Mouse (Mus musculus) limb, embryonic 11.5 days (tissue): ENCODE data around the gene Efcab6. TPM values are rescaled to one million over a fixed set of nuclear protein-coding genes. Genes with fewer than 3 reads are reported as not detected.
"Not testable (repeated sequence)": the region's sequence is repeated elsewhere in the genome, so short reads cannot be mapped to it uniquely, and the experiment has no call there.

Experiments
- ATAC-seq: fragments of 200-750 bp; cut with Nextera tagmentation; 2 replicates; pipeline ENCODE4 v1.8.0; 2017; ENCODE audit warnings: low read depth; ENCODE audit not compliant: insufficient number of reproducible peaks, low FRiP score, low TSS enrichment
- DNase-seq: peaks from one replicate; pipeline ENCODE4 v3.0.0-alpha.2; 2015; ENCODE audit warnings: low spot score
- H3K27ac ChIP-seq: fragments of 300-500 bp; sonication (generic); replicated peaks from 2 replicates; pipeline ENCODE4 v1.5.1; 2014; ENCODE audit warnings: low read depth, mild to moderate bottlenecking, low read length
- H3K27me3 ChIP-seq: fragments of 300-500 bp; sonication (generic); 2 replicates; pipeline ENCODE4 v1.6.1; 2014; ENCODE audit warnings: mild to moderate bottlenecking, low read length, mixed read lengths; ENCODE audit not compliant: control insufficient read depth, insufficient read depth
- H3K36me3 ChIP-seq: fragments of 300-500 bp; sonication (generic); 2 replicates; pipeline ENCODE4 v1.6.1; 2014; ENCODE audit warnings: mild to moderate bottlenecking, low read length, moderate library complexity, mixed read lengths; ENCODE audit not compliant: control insufficient read depth, insufficient read depth
- H3K4me1 ChIP-seq: fragments of 300-500 bp; sonication (generic); 2 replicates; pipeline ENCODE4 v1.6.1; 2014; ENCODE audit warnings: low read length, mixed read lengths; ENCODE audit not compliant: control insufficient read depth, insufficient read depth
- H3K4me2 ChIP-seq: fragments of 300-500 bp; sonication (generic); 2 replicates; pipeline ENCODE4 v1.6.1; 2014; ENCODE audit warnings: low read depth, mild to moderate bottlenecking, moderate library complexity; ENCODE audit not compliant: severe bottlenecking
- H3K4me3 ChIP-seq: fragments of 300-500 bp; sonication (generic); 2 replicates; pipeline ENCODE4 v1.5.1; 2014; ENCODE audit warnings: low read depth, low read length
- H3K9ac ChIP-seq: fragments of 300-500 bp; sonication (generic); 2 replicates; pipeline ENCODE4 v1.6.1; 2014; ENCODE audit warnings: mild to moderate bottlenecking, low read length
- H3K9me3 ChIP-seq: fragments of 300-500 bp; sonication (generic); 2 replicates; pipeline ENCODE4 v1.6.1; 2016; ENCODE audit warnings: low read length; ENCODE audit not compliant: control insufficient read depth
- WGBS: fragments of 180-500 bp; shearing (Covaris S2); extraction: QIAGEN DNeasy Blood & Tissue Kit; methylation state at CpG from one replicate; pipeline ENCODE4 v1.1.7; 2014; 5-methylcytosine and 5-hydroxymethylcytosine counted together
- polyA plus RNA-seq: library from polyadenylated mRNA; unstranded; fragments of >200 nt; fragmentation: Nextera tagmentation; extraction: Ambion mirVana; gene quantifications from 2 replicates; pipeline ENCODE4 v1.2.1, GENCODE M21; 2014

Efcab6 gene
- not detected in 2 replicates for polyA plus RNA-seq

GRCm38 (mm10) chr15:84065140-84065539 lies at the start of gene Efcab6:
Gene Efcab6, minus strand, starts transcription at chr15:84065379.
- DNase-seq = peak; percentile 52
- peak within 1 kb of the TSS; percentile 48 for H3K4me2 ChIP-seq
- ATAC-seq = no peak
- no peak within 1 kb of the TSS for H3K27ac ChIP-seq
- H3K9ac ChIP-seq = no peak within 1 kb of the TSS
- H3K4me1 ChIP-seq = peaks cover 3% of the 10 kb centered on the region; the same call in 1 of the 2 replicates
- H3K27me3 ChIP-seq = peaks cover 26% of the 10 kb centered on the region
- 2% methylated on average over 29 of the region's 29 CpGs for WGBS
- H3K36me3 ChIP-seq = no peaks in the 10 kb centered on the region
- H3K9me3 ChIP-seq = no peaks in the 10 kb centered on the region
- peak within 1 kb of the TSS; percentile 20 for H3K4me3 ChIP-seq

GRCm38 (mm10) chr15:84113873-84114272 lies 48.7 kb upstream of the Efcab6 start:
- no peaks in the 10 kb centered on the region for H3K27me3 ChIP-seq
- H3K4me1 ChIP-seq = no peaks in the 10 kb centered on the region
- DNase-seq (no peak), ATAC-seq (no peak)
- H3K4me2 ChIP-seq = no peak overlapping the region
- no peaks in the 10 kb centered on the region for H3K9me3 ChIP-seq
- H3K36me3 ChIP-seq = no peaks in the 10 kb centered on the region
- no peak overlapping the region for H3K27ac ChIP-seq
- no peak overlapping the region for H3K4me3 ChIP-seq
- H3K9ac ChIP-seq = no peak overlapping the region
- 78% methylated on average over 6 of the region's 6 CpGs for WGBS

- Histone ChIP-seq H3K4me1 (no peaks in the 10 kb centered on the region), H3K9me3 (no peaks in the 10 kb centered on the region)
Measured at GRCm38 (mm10) chr15:84108899-84109298, 43.7 kb upstream of the Efcab6 start.

GRCm38 (mm10) chr15:84105924-84106500 lies 40.8 kb upstream of the Efcab6 start:
- ATAC-seq (no peak), DNase-seq (no peak)
- 11% methylated on average over 12 of the region's 12 CpGs for WGBS
- Histone ChIP-seq H3K4me3 (peak overlapping the region; percentile 35), H3K27me3 (peaks cover 38% of the 10 kb centered on the region), H3K9ac (no peak overlapping the region), H3K27ac (no peak overlapping the region), H3K4me2 (peak overlapping the region; percentile 86), H3K4me1 (no peaks in the 10 kb centered on the region), H3K36me3 (no peaks in the 10 kb centered on the region), H3K9me3 (no peaks in the 10 kb centered on the region)

More at GRCm38 (mm10) chr15:84108899-84109298, 43.7 kb upstream of the Efcab6 start:
- no peak overlapping the region for H3K27ac ChIP-seq
- peaks cover 35% of the 10 kb centered on the region for H3K27me3 ChIP-seq
- no peak overlapping the region for H3K4me3 ChIP-seq
- ATAC-seq (no peak), DNase-seq (peak; percentile 79)
- 8% methylated on average over 13 of the region's 13 CpGs for WGBS
- H3K4me2 ChIP-seq = no peak overlapping the region
- H3K36me3 ChIP-seq = no peaks in the 10 kb centered on the region
- H3K9ac ChIP-seq = no peak overlapping the region

- no peaks in the 10 kb centered on the region for H3K36me3 ChIP-seq
- H3K9ac ChIP-seq = peak within 1 kb of the TSS; percentile 37; the same call in 1 of the 2 replicates
- H3K27me3 ChIP-seq = peaks cover 38% of the 10 kb centered on the region
- H3K4me2 ChIP-seq = peak within 1 kb of the TSS; percentile 86
- H3K27ac ChIP-seq = no peak within 1 kb of the TSS
- H3K4me1 ChIP-seq = no peaks in the 10 kb centered on the region
- peak; percentile 40 for DNase-seq
- H3K4me3 ChIP-seq = peak within 1 kb of the TSS; percentile 35
- WGBS = 2% methylated on average over 75 of the region's 77 CpGs
- H3K9me3 ChIP-seq = no peaks in the 10 kb centered on the region
- ATAC-seq = no peak
Measured at GRCm38 (mm10) chr15:84105105-84105923, 40.1 kb upstream of the Efcab6 start, which contains the start of gene Sult4a1. Gene Sult4a1, minus strand, starts transcription at chr15:84105754.

GRCm38 (mm10) chr15:84104626-84105025 lies 39.4 kb upstream of the Efcab6 start:
- WGBS = 80% methylated on average over 7 of the region's 7 CpGs
- Histone ChIP-seq H3K9ac (no peak overlapping the region), H3K4me2 (no peak overlapping the region; the same call in 1 of the 2 replicates), H3K4me1 (no peaks in the 10 kb centered on the region), H3K36me3 (no peaks in the 10 kb centered on the region), H3K27me3 (peaks cover 38% of the 10 kb centered on the region), H3K27ac (no peak overlapping the region), H3K9me3 (no peaks in the 10 kb centered on the region), H3K4me3 (no peak overlapping the region)
- ATAC-seq = no peak; the same call in 1 of the 2 replicates
- DNase-seq = no peak

- H3K36me3 ChIP-seq, DNase-seq: not testable (repeated sequence)
- WGBS = 79% methylated on average over 15 of the region's 15 CpGs
Measured at GRCm38 (mm10) chr15:84097536-84097935, 32.4 kb upstream of the Efcab6 start.

GRCm38 (mm10) chr15:84096051-84096450 lies 30.9 kb upstream of the Efcab6 start:
- Histone ChIP-seq H3K4me3 (no peak overlapping the region), H3K27ac (no peak overlapping the region), H3K36me3 (no peaks in the 10 kb centered on the region), H3K4me1 (no peaks in the 10 kb centered on the region), H3K27me3 (no peaks in the 10 kb centered on the region), H3K9me3 (no peaks in the 10 kb centered on the region), H3K9ac (no peak overlapping the region), H3K4me2 (no peak overlapping the region)
- ATAC-seq = no peak
- DNase-seq = no peak
- 85% methylated on average over 8 of the region's 8 CpGs for WGBS

More at GRCm38 (mm10) chr15:84097536-84097935, 32.4 kb upstream of the Efcab6 start:
- H3K9ac ChIP-seq, H3K27ac ChIP-seq, H3K9me3 ChIP-seq, ATAC-seq, H3K4me2 ChIP-seq, H3K4me1 ChIP-seq, H3K4me3 ChIP-seq, H3K27me3 ChIP-seq: not testable (repeated sequence)
